Mouse (Mus musculus): ENCODE results near the gene Wdtc1. TPM values are rescaled to one million over a fixed set of nuclear protein-coding genes. Genes with fewer than 3 reads are reported as not detected.
A peak's percentile ranks its signal among the peaks of the same experiment; 100 is the strongest.

Wdtc1 gene
- polyA plus RNA-seq, 1 experiment, result 49.6 TPM

DNA sequence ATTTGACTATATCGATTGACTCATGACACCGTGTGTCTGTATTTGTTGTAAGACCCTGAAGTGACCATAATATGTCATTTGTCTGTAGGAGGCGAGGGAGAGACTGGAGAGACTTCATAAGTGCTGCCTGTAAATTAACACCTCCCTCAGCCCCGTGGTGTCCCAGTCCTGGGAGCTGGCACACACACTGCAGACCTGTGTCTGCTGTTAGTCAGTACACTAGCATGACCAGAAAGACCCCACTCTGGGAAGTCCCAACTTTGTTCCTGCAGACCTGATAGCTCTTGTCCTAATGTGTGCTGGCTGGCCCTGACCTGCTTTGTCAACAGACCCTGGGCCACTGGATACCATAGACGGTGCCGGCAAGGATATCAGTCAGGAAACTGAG, 19.0 kb upstream of the Wdtc1 start:
- DNase-seq (ENCODE audit: low read depth), result no peak
- TF ChIP-seq POLR2A (IDR thresholded peaks at IDR 0.05; ENCODE audit: borderline replicate concordance, extremely low read depth, insufficient read depth, insufficient read length, poor library complexity, severe bottlenecking) (no peak), CTCF (IDR thresholded peaks at IDR 0.05; ENCODE audit: borderline replicate concordance, extremely low read depth, insufficient read depth, insufficient read length) (no peak)

GRCm38 (mm10) chr4:133371621-133372277, 18.5 kb upstream of the Wdtc1 start:
- TF ChIP-seq CTCF (IDR thresholded peaks at IDR 0.05; ENCODE audit: borderline replicate concordance, extremely low read depth, insufficient read depth, insufficient read length) (no peak), POLR2A (IDR thresholded peaks at IDR 0.05; ENCODE audit: borderline replicate concordance, extremely low read depth, insufficient read depth, insufficient read length, poor library complexity, severe bottlenecking) (no peak)
- no peak for DNase-seq (ENCODE audit: low read depth)

GRCm38 (mm10) chr4:133370298-133371274, 17.3 kb upstream of the Wdtc1 start:
- TF ChIP-seq POLR2A (IDR thresholded peaks at IDR 0.05; ENCODE audit: borderline replicate concordance, extremely low read depth, insufficient read depth, insufficient read length, poor library complexity, severe bottlenecking), result no peak
- TF ChIP-seq CTCF (IDR thresholded peaks at IDR 0.05; ENCODE audit: borderline replicate concordance, extremely low read depth, insufficient read depth, insufficient read length), result no peak
- DNase-seq (ENCODE audit: low read depth), result peak; percentile 5

GRCm38 (mm10) chr4:133369553-133370297, 16.4 kb upstream of the Wdtc1 start, which contains the start of gene Slc9a1:
Gene Slc9a1, plus strand, starts transcription at chr4:133369706.
- peak; percentile 97 for DNase-seq (ENCODE audit: low read depth)
- TF ChIP-seq POLR2A (IDR thresholded peaks at IDR 0.05; ENCODE audit: borderline replicate concordance, extremely low read depth, insufficient read depth, insufficient read length, poor library complexity, severe bottlenecking), result peak; percentile 91; the same call in 1 of the 2 replicates
- peak; percentile 91 for TF ChIP-seq CTCF (IDR thresholded peaks at IDR 0.05; ENCODE audit: borderline replicate concordance, extremely low read depth, insufficient read depth, insufficient read length)

GRCm38 (mm10) chr4:133354641-133355040, 1.4 kb upstream of the Wdtc1 start:
- TF ChIP-seq CTCF (IDR thresholded peaks at IDR 0.05; ENCODE audit: borderline replicate concordance, extremely low read depth, insufficient read depth, insufficient read length) (no peak), POLR2A (IDR thresholded peaks at IDR 0.05; ENCODE audit: borderline replicate concordance, extremely low read depth, insufficient read depth, insufficient read length, poor library complexity, severe bottlenecking) (no peak)
- DNase-seq (ENCODE audit: low read depth), result no peak

DNA sequence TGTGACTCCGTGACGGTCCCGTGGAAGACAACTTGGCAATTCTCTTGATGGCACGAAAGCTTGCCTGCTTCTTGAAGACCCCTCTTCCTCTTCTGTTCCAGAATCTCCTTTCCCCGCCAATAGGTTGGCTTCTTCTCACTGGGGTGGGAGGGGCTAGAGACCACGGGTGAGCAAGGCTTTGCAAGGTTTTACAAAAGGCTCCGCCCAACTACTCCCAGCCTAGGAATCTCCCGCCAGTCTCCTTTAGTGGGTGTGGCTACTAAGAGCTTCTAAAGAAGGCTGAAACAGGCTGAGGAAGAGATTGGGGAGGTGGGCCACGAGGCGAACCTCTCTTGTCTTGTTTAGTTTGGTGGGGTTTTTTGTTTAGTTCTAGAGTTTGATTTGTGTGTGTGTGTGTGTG, 484 bp downstream of the Wdtc1 start:
- no peak for TF ChIP-seq POLR2A (IDR thresholded peaks at IDR 0.05; ENCODE audit: borderline replicate concordance, extremely low read depth, insufficient read depth, insufficient read length, poor library complexity, severe bottlenecking)
- no peak for TF ChIP-seq CTCF (IDR thresholded peaks at IDR 0.05; ENCODE audit: borderline replicate concordance, extremely low read depth, insufficient read depth, insufficient read length)
- no peak for DNase-seq (ENCODE audit: low read depth)

GRCm38 (mm10) chr4:133348051-133348775, 5.1 kb downstream of the Wdtc1 start:
- no peak for DNase-seq (ENCODE audit: low read depth)
- TF ChIP-seq POLR2A (IDR thresholded peaks at IDR 0.05; ENCODE audit: borderline replicate concordance, extremely low read depth, insufficient read depth, insufficient read length, poor library complexity, severe bottlenecking) (no peak), CTCF (IDR thresholded peaks at IDR 0.05; ENCODE audit: borderline replicate concordance, extremely low read depth, insufficient read depth, insufficient read length) (no peak)

GRCm38 (mm10) chr4:133347624-133348023, 5.7 kb downstream of the Wdtc1 start:
- TF ChIP-seq POLR2A (IDR thresholded peaks at IDR 0.05; ENCODE audit: borderline replicate concordance, extremely low read depth, insufficient read depth, insufficient read length, poor library complexity, severe bottlenecking), result no peak
- TF ChIP-seq CTCF (IDR thresholded peaks at IDR 0.05; ENCODE audit: borderline replicate concordance, extremely low read depth, insufficient read depth, insufficient read length), result peak; percentile 3; the same call in 1 of the 2 replicates
- no peak for DNase-seq (ENCODE audit: low read depth)

GRCm38 (mm10) chr4:133346577-133346976, 6.7 kb downstream of the Wdtc1 start:
- TF ChIP-seq POLR2A (IDR thresholded peaks at IDR 0.05; ENCODE audit: borderline replicate concordance, extremely low read depth, insufficient read depth, insufficient read length, poor library complexity, severe bottlenecking), result no peak
- TF ChIP-seq CTCF (IDR thresholded peaks at IDR 0.05; ENCODE audit: borderline replicate concordance, extremely low read depth, insufficient read depth, insufficient read length), result no peak
- no peak for DNase-seq (ENCODE audit: low read depth)

DNA sequence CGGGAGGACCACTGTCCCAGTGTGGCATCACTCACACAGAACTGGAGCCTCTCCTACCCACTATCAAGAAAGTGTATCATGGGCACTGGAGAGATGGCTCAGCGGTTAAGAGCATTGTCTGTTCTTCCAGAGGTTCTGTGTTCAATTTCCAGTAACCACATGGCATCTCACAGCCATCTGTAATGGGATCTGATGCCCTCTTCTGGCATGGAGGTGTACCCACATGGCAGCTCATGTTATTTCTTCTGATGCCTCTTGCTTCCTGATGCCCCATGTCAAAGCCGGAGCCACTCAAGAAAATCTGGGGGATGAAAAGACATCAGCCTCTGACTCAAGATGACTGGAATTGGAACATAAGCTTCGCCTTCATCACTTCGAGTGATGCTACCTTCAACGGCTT, 7.6 kb downstream of the Wdtc1 start:
- TF ChIP-seq CTCF (IDR thresholded peaks at IDR 0.05; ENCODE audit: borderline replicate concordance, extremely low read depth, insufficient read depth, insufficient read length), result no peak
- TF ChIP-seq POLR2A (IDR thresholded peaks at IDR 0.05; ENCODE audit: borderline replicate concordance, extremely low read depth, insufficient read depth, insufficient read length, poor library complexity, severe bottlenecking), result no peak
- DNase-seq (ENCODE audit: low read depth), result no peak

All from brain, embryonic 14.5 days (tissue).